Mouse (Mus musculus) thymus, adult 2 months (tissue): ENCODE results near the gene Dapp1. TPM values are rescaled to one million over a fixed set of nuclear protein-coding genes. Genes with fewer than 3 reads are reported as not detected.
A peak's percentile ranks its signal among the peaks of the same experiment; 100 is the strongest.

ENCODE experiments used
- DNase-seq: peaks from one replicate; pipeline ENCODE4 v3.0.0; 2021
- H3K27ac ChIP-seq: fragments of 200-500 bp; 2 replicates; pipeline ENCODE4 v1.5.1; 2012; ENCODE audit warnings: low read length, control low read depth; ENCODE audit not compliant: control insufficient read depth, insufficient read depth
- H3K27me3 ChIP-seq: fragments of 200-500 bp; 2 replicates; pipeline ENCODE4 v1.6.1; 2012; ENCODE audit warnings: mild to moderate bottlenecking, low read length, moderate library complexity, mixed read lengths; ENCODE audit not compliant: control insufficient read depth, insufficient read depth
- H3K36me3 ChIP-seq: fragments of 200-500 bp; 2 replicates; pipeline ENCODE4 v1.6.1; 2012; ENCODE audit warnings: mild to moderate bottlenecking, low read length, moderate library complexity; ENCODE audit not compliant: control insufficient read depth, insufficient read depth
- H3K4me1 ChIP-seq: fragments of 200-500 bp; replicated peaks from 2 replicates; pipeline ENCODE4 v1.6.1; 2012; ENCODE audit warnings: low read length; ENCODE audit not compliant: control insufficient read depth, insufficient read depth
- H3K4me3 ChIP-seq: fragments of 200-500 bp; 2 replicates; pipeline ENCODE4 v1.5.1; 2012; ENCODE audit warnings: mild to moderate bottlenecking, low read length, control low read depth, moderate library complexity; ENCODE audit not compliant: control insufficient read depth, insufficient read depth
- CTCF ChIP-seq: fragments of 200-500 bp; IDR thresholded peaks from 2 replicates; pipeline ENCODE4 v1.5.1; 2012; ENCODE audit warnings: mild to moderate bottlenecking, control low read depth, low read length, moderate library complexity, borderline replicate concordance; ENCODE audit not compliant: control insufficient read depth, poor library complexity, insufficient read depth; ENCODE audit errors: extremely low read depth
- POLR2A ChIP-seq: fragments of 200-500 bp; IDR thresholded peaks from 2 replicates; pipeline ENCODE4 v1.6.1; 2012; ENCODE audit warnings: mild to moderate bottlenecking, low read length, control low read depth, moderate library complexity; ENCODE audit not compliant: control insufficient read depth, poor library complexity, insufficient read depth; ENCODE audit errors: extremely low read depth
- WGBS: fragments of 180-500 bp; shearing (Covaris S2); methylation state at CpG from one replicate; pipeline ENCODE4 v1.1.7; 2018; 5-methylcytosine and 5-hydroxymethylcytosine counted together
- polyA plus RNA-seq: library from polyadenylated mRNA; depleted of rRNA; stranded (reverse); fragments of >200 nt; gene quantifications from 2 replicates; pipeline ENCODE4 v1.2.3, GENCODE M21; 2012

The Dapp1 gene
- polyA plus RNA-seq, 1 experiment = 13.9 TPM

DNA sequence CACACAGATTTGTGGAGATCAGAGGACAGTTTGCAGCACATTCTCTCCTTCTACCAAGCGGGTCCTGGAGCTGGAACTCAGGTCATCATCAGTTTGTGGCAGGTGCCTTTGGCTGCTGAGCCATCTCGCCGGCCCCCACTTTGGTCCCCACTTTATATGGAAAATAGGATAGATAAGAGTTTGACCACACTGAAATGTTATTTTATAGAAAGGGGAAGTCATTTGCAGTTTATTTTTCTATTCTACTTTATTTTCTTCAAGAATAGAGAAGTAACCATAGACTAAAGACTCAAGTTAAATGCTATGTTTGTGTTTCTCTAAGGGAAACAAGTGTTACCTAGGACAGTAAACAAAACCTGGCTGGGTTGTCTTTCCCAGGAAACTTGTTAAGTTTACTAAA, 84.5 kb downstream of the Dapp1 start:
- H3K27me3 ChIP-seq = no peaks in the 10 kb centered on the region
- no peak for DNase-seq
- no peak overlapping the region for H3K27ac ChIP-seq
- TF ChIP-seq POLR2A (no peak), CTCF (no peak)
- no peaks in the 10 kb centered on the region for H3K36me3 ChIP-seq
- WGBS = 86% methylated on average over 3 of the region's 3 CpGs
- H3K4me1 ChIP-seq = no peaks in the 10 kb centered on the region
- H3K4me3 ChIP-seq = no peak overlapping the region

DNA sequence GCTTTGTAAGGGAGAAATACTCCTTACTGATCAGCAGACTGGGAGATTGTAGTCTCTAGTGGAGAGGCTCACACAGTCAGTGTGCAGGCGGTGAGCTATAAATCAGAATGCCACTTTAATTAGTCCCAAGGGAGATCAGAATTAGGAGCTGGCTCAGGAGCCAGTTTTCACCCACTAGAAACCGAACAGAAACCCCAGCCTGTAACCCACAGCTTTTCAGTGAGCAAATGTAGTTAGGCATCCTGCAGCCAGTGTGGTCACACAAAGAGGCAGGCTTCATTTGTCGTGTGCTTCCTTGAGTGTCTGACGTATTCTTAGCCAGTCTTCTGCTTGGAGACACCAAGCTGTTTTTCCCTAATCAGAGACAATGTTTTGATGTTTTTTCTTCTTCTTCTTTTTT, 85.0 kb downstream of the Dapp1 start:
- DNase-seq = no peak
- 81% methylated on average over 4 of the region's 4 CpGs for WGBS
- no peak overlapping the region for H3K27ac ChIP-seq
- no peaks in the 10 kb centered on the region for H3K27me3 ChIP-seq
- no peak overlapping the region for H3K4me3 ChIP-seq
- TF ChIP-seq POLR2A (no peak), CTCF (no peak)
- H3K36me3 ChIP-seq = no peaks in the 10 kb centered on the region
- H3K4me1 ChIP-seq = no peaks in the 10 kb centered on the region

DNA sequence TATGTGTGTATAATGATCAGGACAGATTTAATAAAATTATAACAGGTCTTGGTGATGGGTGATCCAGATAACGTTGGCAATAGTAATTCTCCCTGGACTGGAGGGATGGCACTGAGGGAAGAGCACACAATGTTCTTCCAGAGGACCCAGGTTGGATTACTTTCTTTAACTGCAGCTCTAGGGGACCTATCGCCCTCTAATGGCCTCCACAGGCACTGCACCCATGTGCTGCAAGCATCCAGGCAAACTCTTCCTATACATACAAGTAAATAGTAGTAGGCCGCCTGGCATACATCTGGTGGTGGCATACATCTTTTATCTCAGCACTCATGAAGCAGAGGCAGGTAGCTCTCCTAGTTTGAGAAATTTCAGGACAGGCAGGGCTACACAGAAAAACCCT, 86.1 kb downstream of the Dapp1 start:
- TF ChIP-seq POLR2A = no peak
- TF ChIP-seq CTCF = no peak
- 92% methylated on average over 3 of the region's 3 CpGs for WGBS
- Histone ChIP-seq H3K4me1 (no peaks in the 10 kb centered on the region), H3K27ac (no peak overlapping the region), H3K27me3 (no peaks in the 10 kb centered on the region), H3K36me3 (no peaks in the 10 kb centered on the region), H3K4me3 (no peak overlapping the region)
- peak; percentile 22 for DNase-seq

DNA sequence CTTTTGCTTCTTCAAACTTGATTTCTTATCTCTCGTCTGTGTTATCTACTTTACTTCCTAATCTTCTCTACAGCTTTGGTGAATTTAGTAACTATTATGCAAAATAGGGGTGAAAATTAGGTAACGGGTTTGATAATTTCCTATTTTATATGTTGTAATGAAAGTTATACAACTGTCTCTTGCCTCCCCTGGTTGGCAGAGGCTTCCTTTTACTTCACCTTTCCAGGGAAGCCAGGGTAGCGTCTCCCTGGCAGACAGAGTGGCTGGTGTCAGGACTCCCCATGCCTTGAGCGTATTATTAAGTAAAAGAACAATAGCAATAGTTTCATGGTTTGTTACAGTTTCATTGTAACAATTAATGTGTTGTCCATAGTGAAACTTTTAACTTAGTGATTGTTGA, 87.6 kb downstream of the Dapp1 start:
- no peaks in the 10 kb centered on the region for H3K36me3 ChIP-seq
- no peak for TF ChIP-seq POLR2A
- TF ChIP-seq CTCF = no peak
- WGBS = 96% methylated on average over 4 of the region's 4 CpGs
- no peaks in the 10 kb centered on the region for H3K27me3 ChIP-seq
- no peak overlapping the region for H3K4me3 ChIP-seq
- DNase-seq = no peak
- no peaks in the 10 kb centered on the region for H3K4me1 ChIP-seq
- no peak overlapping the region for H3K27ac ChIP-seq

DNA sequence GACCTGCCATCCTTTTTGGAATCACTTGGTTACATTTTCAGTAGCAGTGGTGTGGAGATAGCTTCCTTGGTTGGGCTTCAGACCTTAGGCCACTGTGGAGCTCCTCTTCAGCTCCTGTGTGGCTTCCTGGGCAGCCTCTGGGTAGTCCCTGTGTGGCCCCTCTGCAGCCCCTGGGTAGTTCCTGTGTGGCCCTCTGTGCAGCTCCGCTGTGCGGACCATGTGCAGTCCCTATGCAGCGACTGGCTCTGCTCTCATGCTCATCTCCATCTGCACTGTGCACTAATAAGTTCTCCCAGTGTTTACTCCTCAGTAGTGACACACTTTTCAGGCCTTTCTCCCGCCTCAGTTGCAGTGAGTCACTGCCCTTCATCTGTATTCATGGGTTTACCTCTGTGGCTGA, 89.2 kb downstream of the Dapp1 start:
- H3K4me1 ChIP-seq = no peaks in the 10 kb centered on the region
- no peaks in the 10 kb centered on the region for H3K36me3 ChIP-seq
- no peak for DNase-seq
- 97% methylated on average over 4 of the region's 4 CpGs for WGBS
- TF ChIP-seq CTCF = no peak
- no peak for TF ChIP-seq POLR2A
- H3K27me3 ChIP-seq = no peaks in the 10 kb centered on the region
- H3K27ac ChIP-seq = no peak overlapping the region
- H3K4me3 ChIP-seq = no peak overlapping the region

DNA sequence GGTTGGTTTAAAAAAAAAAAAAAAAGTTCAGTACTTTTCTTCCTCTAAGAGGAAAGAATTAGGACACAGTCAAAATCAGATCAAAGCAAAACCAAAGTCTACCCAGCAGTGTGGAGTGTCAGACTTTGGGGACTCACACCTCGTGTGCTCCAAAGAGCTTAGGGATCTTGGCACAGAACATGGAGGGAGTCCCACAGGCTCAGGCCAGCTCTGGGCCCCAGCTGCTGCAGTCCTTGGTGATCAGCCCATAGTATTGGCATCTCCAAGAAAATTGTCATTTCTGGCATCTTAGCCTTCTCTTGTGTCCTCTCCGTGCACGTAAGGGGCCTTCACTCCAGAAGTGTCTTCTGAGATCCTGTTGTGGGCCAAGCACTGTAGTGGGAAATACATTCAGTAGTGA, 90.3 kb downstream of the Dapp1 start:
- no peaks in the 10 kb centered on the region for H3K36me3 ChIP-seq
- H3K27me3 ChIP-seq = no peaks in the 10 kb centered on the region
- TF ChIP-seq CTCF (no peak), POLR2A (no peak)
- no peak overlapping the region for H3K27ac ChIP-seq
- no peak overlapping the region for H3K4me3 ChIP-seq
- no peaks in the 10 kb centered on the region for H3K4me1 ChIP-seq
- DNase-seq = no peak
- WGBS = 87% methylated on average over 3 of the region's 3 CpGs

DNA sequence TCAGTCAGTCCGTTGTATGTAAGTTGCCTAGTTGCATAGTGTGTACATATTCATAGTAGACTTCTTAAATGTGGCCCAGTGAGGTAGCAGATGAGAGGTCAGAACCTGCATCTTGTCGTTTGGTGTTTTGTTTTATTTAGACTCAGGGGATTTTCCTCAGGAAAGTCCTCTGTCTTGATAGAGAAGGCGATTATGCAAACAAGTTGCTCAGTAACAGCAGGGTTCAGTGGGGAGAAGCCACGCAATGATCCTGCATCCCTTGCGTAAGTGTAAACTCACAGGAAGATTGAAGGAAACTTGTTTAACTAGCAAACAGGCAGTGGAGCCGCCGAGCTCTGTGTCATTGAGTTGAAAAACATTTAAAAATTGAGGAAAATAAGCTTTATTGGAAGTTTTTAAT, 93.4 kb downstream of the Dapp1 start:
- Histone ChIP-seq H3K36me3 (no peaks in the 10 kb centered on the region), H3K27me3 (no peaks in the 10 kb centered on the region), H3K27ac (no peak overlapping the region), H3K4me3 (no peak overlapping the region), H3K4me1 (no peaks in the 10 kb centered on the region)
- 93% methylated on average over 7 of the region's 7 CpGs for WGBS
- no peak for DNase-seq
- TF ChIP-seq POLR2A (no peak), CTCF (no peak)
